In the genomic region with DNA sequence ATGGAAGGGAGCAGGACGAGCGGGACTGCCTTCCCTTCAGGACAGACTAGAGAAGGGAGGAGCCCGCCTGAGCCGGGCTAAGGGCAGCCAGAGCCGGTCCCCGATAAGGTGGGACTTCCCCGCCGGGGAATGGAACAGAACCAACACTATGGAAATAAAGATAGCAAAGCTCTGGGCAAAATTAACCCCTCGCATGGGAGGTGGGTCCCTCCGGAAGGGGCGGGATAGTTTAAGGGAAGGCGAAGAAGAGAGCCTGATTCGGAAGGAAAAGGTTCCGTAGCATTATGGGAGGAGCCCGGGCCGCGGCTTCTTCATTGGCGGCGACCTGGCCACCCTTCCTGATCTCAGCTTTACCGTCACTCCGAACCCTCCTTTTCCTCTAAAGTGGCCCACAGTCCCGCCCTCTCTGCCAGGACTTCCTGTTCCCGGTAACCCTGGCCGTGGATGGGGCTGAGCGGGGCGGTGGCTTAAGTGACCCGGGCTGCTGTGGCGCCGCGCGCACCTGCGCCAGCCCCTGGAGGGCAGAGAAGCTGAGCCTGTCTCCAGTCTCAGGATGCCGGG, we compare ENCODE assay signal across 8 mouse cellular contexts. TPM values are rescaled to one million over a fixed set of nuclear protein-coding genes. Genes with fewer than 3 reads are reported as not detected.
DNase-seq lines count a peak whose midpoint lies in the region; ATAC-seq and TF ChIP-seq lines count a peak whose summit lies in the region.

Gene Rnf31 (plus strand): TSS at position 378 of the 561 bp plus-strand sequence.

- WGBS in embryonic facial prominence, embryonic 11.5 days = under 1% methylated on average over 33 of the region's 33 CpGs
- WGBS in limb, embryonic 10.5 days = 0% methylated on average over 33 of the region's 33 CpGs
- under 1% methylated on average over 33 of the region's 33 CpGs for WGBS in midbrain, embryonic 13.5 days
- WGBS in spleen, adult 2 months = under 1% methylated on average over 33 of the region's 33 CpGs

- ATAC-seq in embryonic facial prominence, embryonic 11.5 days (replicated peaks; ENCODE audit: insufficient number of reproducible peaks, low FRiP score, low TSS enrichment, low read depth) = peak; percentile 88
- ATAC-seq in granulocyte monocyte progenitor cell, adult 5-6 weeks (replicated peaks; ENCODE audit: poor library complexity, severe bottlenecking) = peak; percentile 76
- peak; percentile 91 for ATAC-seq in midbrain, embryonic 13.5 days

- peak within 1 kb of the TSS; percentile 86 for H3K9ac ChIP-seq in embryonic facial prominence, embryonic 11.5 days (replicated peaks; ENCODE audit: low read length)
- H3K9ac ChIP-seq in midbrain, embryonic 13.5 days (replicated peaks) = peak within 1 kb of the TSS; percentile 95

- peak within 1 kb of the TSS; percentile 89 for H3K27ac ChIP-seq in embryonic facial prominence, embryonic 11.5 days (replicated peaks; ENCODE audit: low read depth, low read length)
- peak within 1 kb of the TSS; percentile 90 for H3K27ac ChIP-seq in limb, embryonic 10.5 days
- H3K27ac ChIP-seq in midbrain, embryonic 13.5 days = peak within 1 kb of the TSS; percentile 97
- peak within 1 kb of the TSS; percentile 95 for H3K27ac ChIP-seq in spleen, adult 2 months (ENCODE audit: insufficient read depth, low read length)

- peak within 1 kb of the TSS; percentile 91 for H3K4me2 ChIP-seq in embryonic facial prominence, embryonic 11.5 days (ENCODE audit: low read depth, low read length)
- H3K4me2 ChIP-seq in midbrain, embryonic 13.5 days (replicated peaks) = peak within 1 kb of the TSS; percentile 99

- peaks cover 7% of the 10 kb centered on the region; the same call in 1 of the 2 replicates for H3K36me3 ChIP-seq in embryonic facial prominence, embryonic 11.5 days (replicated peaks; ENCODE audit: control insufficient read depth, insufficient read depth, low read depth, low read length)
- peaks cover 57% of the 10 kb centered on the region for H3K36me3 ChIP-seq in limb, embryonic 10.5 days
- peaks cover 40% of the 10 kb centered on the region for H3K36me3 ChIP-seq in midbrain, embryonic 13.5 days
- peaks cover 33% of the 10 kb centered on the region for H3K36me3 ChIP-seq in spleen, adult 2 months (ENCODE audit: control insufficient read depth, insufficient read depth, low read length)

- DNase-seq in ovary, adult 18-20 months (ENCODE audit: low spot score) = peak; percentile 93
- no peak for DNase-seq in ovary, postnatal 10 days (ENCODE audit: low spot score)
- peak; percentile 94 for DNase-seq in embryonic facial prominence, embryonic 11.5 days (ENCODE audit: low spot score)
- DNase-seq in kidney, adult 11 months = peak; percentile 98
- DNase-seq in limb, embryonic 10.5 days (ENCODE audit: low spot score) = peak; percentile 90
- DNase-seq in spleen, adult 2 months (ENCODE audit: low read depth in 1 of 2, low spot score in 2 of 2) = peak; percentile 73 to 91

- peak within 1 kb of the TSS; percentile 91 for H3K4me3 ChIP-seq in embryonic facial prominence, embryonic 11.5 days (ENCODE audit: low read depth, low read length)
- peak within 1 kb of the TSS; percentile 79 for H3K4me3 ChIP-seq in limb, embryonic 10.5 days
- H3K4me3 ChIP-seq in midbrain, embryonic 13.5 days (replicated peaks) = peak within 1 kb of the TSS; percentile 95
- peak within 1 kb of the TSS; percentile 83 for H3K4me3 ChIP-seq in spleen, adult 2 months (ENCODE audit: extremely low read depth, insufficient read depth, insufficient read length)

- no peaks in the 10 kb centered on the region for H3K9me3 ChIP-seq in embryonic facial prominence, embryonic 11.5 days (replicated peaks; ENCODE audit: control insufficient read depth, low read length)
- no peaks in the 10 kb centered on the region for H3K9me3 ChIP-seq in limb, embryonic 10.5 days (replicated peaks)
- H3K9me3 ChIP-seq in midbrain, embryonic 13.5 days = no peaks in the 10 kb centered on the region

- no peak for TF ChIP-seq CTCF in spleen, adult 2 months (IDR thresholded peaks at IDR 0.05; ENCODE audit: extremely low read depth, insufficient read depth, insufficient read length, insufficient replicate concordance)

- H3K4me1 ChIP-seq in embryonic facial prominence, embryonic 11.5 days (ENCODE audit: control insufficient read depth, insufficient read depth, low read length) = 0 out of 2 replicates have a peak, but pooled peaks cover 2% of the 10 kb centered on the region
- H3K4me1 ChIP-seq in limb, embryonic 10.5 days = peaks cover 32% of the 10 kb centered on the region
- peaks cover 36% of the 10 kb centered on the region for H3K4me1 ChIP-seq in midbrain, embryonic 13.5 days (replicated peaks)
- peaks cover 6% of the 10 kb centered on the region; the same call in 1 of the 2 replicates for H3K4me1 ChIP-seq in spleen, adult 2 months (ENCODE audit: control insufficient read depth, insufficient read depth, insufficient read length)

- no peaks in the 10 kb centered on the region for H3K27me3 ChIP-seq in embryonic facial prominence, embryonic 11.5 days (ENCODE audit: control insufficient read depth, insufficient read depth, low read length)
- H3K27me3 ChIP-seq in limb, embryonic 10.5 days (ENCODE audit: low read depth, poor library complexity, severe bottlenecking) = no peaks in the 10 kb centered on the region
- no peaks in the 10 kb centered on the region for H3K27me3 ChIP-seq in midbrain, embryonic 13.5 days
- no peaks in the 10 kb centered on the region for H3K27me3 ChIP-seq in spleen, adult 2 months (ENCODE audit: control insufficient read depth, insufficient read depth, low read length)

- peak; percentile 51 for TF ChIP-seq POLR2A in spleen, adult 2 months (IDR thresholded peaks at IDR 0.05; ENCODE audit: low read depth, low read length)

RNA-seq across cellular contexts. Expression of gene Rnf31, which starts in this region (rescaled TPM):
- polyA plus RNA-seq in embryonic facial prominence, embryonic 11.5 days (2014; fragmentation: Nextera tagmentation; extraction: Ambion mirVana) = 9.7 and 11.8 TPM in 2 replicates
- total RNA-seq in granulocyte monocyte progenitor cell, adult 5-6 weeks (2014; fragmentation: Nextera tagmentation) = 20.1 and 21.9 TPM in 2 replicates
- total RNA-seq in granulocyte monocyte progenitor cell, adult 5-6 weeks (2017) = 9.1 and 19.8 TPM in 2 replicates
- polyA plus RNA-seq in limb, embryonic 10.5 days (2016; fragmentation: Nextera tagmentation; extraction: Ambion mirVana) = 19.7 and 22.6 TPM in 2 replicates
- polyA plus RNA-seq in midbrain, embryonic 13.5 days (2015; fragmentation: Nextera tagmentation; extraction: Ambion mirVana) = 22.0 and 24.1 TPM in 2 replicates
- 52.5 and 63.2 TPM in 2 replicates for polyA plus RNA-seq in spleen, adult 2 months (2012; rRNA removed)
